Mouse (Mus musculus) stomach, postnatal 0 days (tissue): ENCODE data around the gene Smarca2.

Experiments used
- CTCF ChIP-seq: IDR thresholded peaks from 2 replicates; pipeline ENCODE4 v1.5.1; 2016; ENCODE audit warnings: antibody characterized with exemption, low read depth, mild to moderate bottlenecking, moderate library complexity
- EP300 ChIP-seq: optimal IDR thresholded peaks from 2 replicates; pipeline ENCODE3; 2016; ENCODE audit warnings: antibody characterized with exemption

- TF ChIP-seq EP300 (no peak), CTCF (no peak)
Observed at GRCm38 (mm10) chr19:26759295-26759694, 154.4 kb downstream of the Smarca2 start.
